Mouse (Mus musculus) lung, adult 2 months (tissue): ENCODE data around the gene AI837181.

ENCODE experiments used
- CTCF ChIP-seq: fragments of 200-500 bp; IDR thresholded peaks from 2 replicates; pipeline ENCODE4 v1.5.1; 2011; ENCODE audit warnings: mild to moderate bottlenecking, low read length, control low read depth; ENCODE audit not compliant: insufficient read depth
- POLR2A ChIP-seq: fragments of 200-500 bp; IDR thresholded peaks from 2 replicates; pipeline ENCODE4 v1.6.1; 2011; ENCODE audit warnings: low read depth, mild to moderate bottlenecking, control low read depth, low read length, borderline replicate concordance; ENCODE audit errors: extremely low read depth

DNA sequence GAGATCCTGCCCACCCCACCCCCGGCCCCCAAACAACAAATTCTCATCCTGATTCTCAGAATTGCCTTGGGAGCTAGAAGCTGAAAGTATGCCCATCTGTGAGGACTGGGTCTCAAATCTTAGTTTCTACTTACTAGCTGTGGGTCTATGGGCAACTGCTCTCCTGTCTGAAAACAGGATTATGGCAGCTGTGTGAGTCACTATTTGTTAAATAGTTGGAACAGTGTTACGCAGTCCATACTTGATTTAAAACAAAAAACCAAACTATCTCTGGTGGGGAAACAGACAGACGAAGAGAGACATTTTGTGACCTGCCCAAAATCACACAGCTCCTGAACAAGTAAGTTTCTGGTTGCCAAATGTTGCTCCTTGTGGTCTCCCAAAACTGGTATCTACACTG is 24.7 kb downstream of the AI837181 start:
- no peak for TF ChIP-seq CTCF
- no peak for TF ChIP-seq POLR2A
